Mouse (Mus musculus): Measurements from ENCODE around the gene Clcn6.

DNA sequence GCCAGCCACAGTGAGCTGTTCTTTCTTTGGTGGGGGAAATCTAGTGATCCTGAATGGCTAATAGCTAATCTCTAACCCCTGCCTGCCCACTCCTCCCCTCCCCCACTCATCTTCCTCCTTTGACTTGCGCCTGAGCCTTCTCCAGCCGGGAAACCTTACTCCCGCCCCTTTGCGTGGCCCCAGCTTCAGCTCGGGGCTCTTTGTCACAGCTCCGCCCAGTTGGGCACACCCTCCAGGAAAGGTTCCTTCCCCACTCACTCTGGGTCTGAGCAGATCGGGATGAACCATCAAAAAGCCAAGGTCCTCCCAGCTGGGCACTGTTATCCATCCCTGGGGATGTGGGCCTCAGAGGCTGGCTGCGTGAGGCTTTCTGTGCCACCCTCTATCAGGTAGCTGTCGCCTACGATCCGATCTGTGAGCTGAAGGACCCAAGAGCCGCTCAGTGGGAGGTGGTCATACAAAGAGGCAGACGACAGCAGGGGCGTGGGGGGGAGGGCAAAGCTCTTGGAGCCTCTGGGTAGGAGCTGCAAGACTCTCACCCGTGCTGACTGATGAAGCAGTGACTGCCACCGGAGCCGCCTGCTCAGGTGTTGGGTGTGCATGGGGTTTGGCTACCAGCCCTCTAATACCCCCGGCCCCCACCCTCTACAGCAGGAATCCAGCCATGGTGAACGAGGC, 2.5 kb upstream of the Clcn6 start:
- TF ChIP-seq CTCF (IDR thresholded peaks at IDR 0.05; ENCODE audit: low read depth, low read length) (no peak), POLR2A (IDR thresholded peaks at IDR 0.05; ENCODE audit: borderline replicate concordance, low read depth, low read length) (no peak)

Measured in bone marrow macrophage, adult 2 months (primary cell).